Mouse (Mus musculus): ENCODE data around the gene Fbxo31. TPM values are rescaled to one million over a fixed set of nuclear protein-coding genes. Genes with fewer than 3 reads are reported as not detected.
"Not testable (repeated sequence)": the region's sequence is repeated elsewhere in the genome, so short reads cannot be mapped to it uniquely, and the experiment has no call there.

Fbxo31 gene
- 1 to 10 TPM; 2.6 to 2.8 TPM for polyA plus RNA-seq (2017; shearing (Covaris generic))

DNA sequence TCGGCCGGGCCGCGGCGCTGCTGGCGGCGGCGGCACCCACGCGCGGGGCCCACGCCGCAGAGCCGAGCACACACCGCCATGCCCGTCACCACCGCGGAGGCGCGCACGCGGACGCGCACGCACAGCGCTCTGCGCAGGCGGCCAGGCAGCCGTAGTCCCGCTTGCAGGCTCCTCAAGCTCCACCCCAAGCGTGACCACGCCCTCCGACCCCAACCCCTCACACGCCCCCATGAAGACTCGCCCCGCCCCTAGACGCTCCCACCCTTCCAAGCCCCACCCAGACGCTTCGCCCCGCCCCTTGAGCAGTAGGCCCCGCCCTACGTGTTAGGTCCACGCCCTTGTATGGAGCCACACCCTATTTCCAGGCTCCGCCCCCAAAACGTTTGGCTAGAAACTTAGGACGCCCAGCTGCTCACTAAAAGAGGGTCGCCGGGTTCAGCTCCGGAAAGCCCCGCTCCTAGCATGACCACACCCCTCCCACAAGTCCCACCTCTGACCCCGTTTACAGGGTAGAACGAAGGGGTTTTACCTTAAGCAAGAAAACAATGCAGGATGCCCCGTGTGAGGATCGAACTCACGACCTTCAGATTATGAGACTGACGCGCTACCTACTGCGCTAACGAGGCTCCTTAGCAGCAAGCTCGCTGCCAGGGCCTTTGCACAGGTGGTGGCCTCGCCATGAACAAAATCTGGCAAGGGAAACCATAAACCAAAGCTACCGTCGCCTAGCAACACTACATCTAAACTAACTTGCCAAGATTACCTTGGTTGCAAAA is at the start of gene Fbxo31:
TSS of gene Fbxo31 (minus strand) at position 131 of the 776 bp plus-strand sequence.
- peak; percentile 72 for ATAC-seq

DNA sequence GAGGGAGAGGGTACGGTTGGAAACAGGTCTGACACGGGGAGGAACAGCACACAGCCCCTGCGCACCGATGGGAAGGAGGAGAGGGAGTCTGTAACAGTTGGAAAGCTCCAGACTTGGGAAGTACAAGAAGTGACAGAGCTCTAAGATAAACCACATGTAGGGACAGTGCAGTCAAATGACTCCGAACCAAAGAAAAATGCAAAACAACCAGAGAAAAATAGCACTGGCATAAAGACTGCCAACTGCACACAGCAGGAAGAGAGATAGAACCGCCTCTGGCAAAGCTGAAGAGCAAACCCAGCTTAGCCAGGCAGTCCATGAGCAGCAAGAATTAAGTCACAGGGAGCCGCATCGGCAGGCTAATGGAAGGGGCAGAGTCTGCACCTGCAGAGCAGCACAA is 44.4 kb upstream of the Fbxo31 start:
- ATAC-seq: no peak

DNA sequence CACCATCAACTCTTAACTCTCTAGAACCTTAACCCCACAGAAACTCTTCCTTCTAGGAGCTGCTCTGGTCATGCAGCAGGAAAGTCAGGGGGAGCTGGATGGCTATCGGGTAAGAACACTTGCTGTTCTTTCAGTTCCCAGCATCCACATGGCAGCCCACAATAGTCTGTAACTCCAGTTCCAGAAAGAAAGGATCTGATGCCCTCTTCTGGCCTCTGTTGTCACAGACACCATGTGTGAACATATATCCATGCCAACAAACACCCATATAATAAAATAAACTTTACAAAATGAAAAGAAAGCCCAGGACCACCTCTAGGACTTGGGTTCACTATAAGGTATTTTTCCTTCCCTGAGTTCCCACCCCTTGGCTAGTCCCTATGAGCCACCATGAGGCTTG is 43.3 kb upstream of the Fbxo31 start:
- no peak for ATAC-seq

DNA sequence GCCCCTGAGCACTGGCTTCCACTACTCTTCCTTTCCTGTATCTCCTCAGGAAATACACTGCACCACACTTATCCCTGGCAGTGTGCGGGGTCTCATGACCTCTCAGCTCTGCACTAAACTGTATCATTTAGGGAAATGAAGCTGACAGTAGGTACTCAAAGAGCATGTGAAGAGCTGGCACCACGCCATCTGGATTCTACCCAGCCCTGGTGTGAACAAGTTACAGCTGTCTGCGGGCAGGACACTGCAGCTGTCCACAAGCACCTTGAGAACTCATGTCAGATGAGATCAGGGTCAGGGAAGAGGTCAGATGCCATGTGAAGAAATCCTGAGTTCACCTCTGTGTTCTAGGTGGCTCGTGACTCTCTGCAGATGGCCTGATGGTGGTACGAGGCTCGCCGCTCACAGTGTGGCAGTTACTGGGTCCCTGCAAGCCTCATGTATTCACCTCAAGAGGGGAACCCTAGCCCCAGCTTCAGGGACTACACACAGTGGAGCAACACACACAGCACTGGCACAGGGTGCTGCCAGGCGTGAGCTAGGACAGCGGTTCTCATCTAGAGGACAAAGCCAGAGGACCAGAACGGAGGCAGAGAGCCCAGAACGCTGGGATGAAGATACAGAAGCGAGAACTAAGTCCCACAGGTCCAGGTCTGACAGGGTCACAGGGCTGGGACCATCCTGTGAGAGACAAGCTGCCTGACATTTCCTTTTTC is 42.4 kb upstream of the Fbxo31 start:
- no peak for ATAC-seq

DNA sequence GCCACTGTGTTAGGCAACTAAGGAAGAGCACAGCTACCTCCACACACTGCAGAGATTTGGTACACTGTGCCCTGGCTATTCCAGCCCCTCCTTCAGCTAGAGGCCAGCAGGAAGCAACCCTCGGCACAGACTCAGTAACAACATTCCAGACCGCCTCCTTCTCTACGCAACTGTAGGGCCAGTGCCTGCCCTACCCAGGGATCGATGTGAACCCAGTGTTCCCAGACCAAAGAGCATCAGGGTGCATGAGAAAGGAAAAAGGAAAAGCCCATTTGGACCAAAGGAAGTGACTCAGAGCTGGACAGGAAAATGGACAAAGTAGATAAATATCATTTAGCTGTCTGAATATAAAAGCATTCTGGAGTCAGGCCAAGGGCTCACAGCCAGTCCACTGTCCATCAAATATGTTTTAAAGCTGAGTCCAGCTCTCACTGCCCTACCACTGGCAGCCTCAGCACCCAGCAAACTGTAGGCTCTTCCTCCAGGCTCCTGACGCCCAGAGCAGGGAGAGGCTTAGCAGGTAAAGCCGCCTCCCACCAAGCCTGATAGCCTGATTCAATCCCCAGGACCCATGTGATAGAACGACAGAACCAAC is 40.9 kb upstream of the Fbxo31 start:
- ATAC-seq: no peak

DNA sequence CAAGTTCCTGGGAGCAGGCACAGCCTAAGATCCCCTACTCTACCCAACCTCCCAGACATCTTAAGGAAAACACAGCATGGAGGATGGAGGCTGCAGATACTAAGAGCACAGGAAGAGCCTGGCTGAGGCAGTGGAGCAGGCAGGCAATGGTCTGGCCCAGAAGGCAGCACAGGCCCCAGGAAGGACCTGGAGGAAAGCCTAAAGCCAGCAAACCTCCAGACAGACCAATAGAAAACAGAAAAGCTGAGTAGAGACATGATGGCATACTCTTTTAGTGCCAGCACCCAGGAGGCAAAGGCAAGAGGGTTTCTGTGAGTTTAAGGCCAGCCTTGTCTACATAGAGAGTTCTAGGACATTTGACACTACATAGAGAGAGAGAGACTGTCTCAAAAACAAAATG is 34.8 kb upstream of the Fbxo31 start:
- no peak for ATAC-seq

DNA sequence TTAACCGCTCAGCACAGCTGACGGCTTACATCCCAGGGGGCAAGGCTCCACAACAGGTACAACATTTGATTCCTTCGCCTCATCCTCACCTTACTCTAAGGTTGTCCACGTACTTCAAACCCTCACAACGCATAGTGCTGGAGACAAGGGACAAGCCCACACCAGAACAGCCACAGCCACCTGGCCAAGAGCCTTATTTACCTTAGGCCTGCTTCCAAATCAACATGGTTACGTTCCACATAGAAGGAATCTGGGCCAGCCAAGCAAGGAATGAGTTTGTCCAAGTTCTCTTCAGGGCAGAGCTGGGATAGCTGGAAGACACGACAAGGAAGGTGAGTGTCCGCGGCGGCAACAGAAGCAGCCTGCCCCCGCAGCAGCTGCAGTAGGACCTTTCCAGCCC is 31.3 kb upstream of the Fbxo31 start:
- no peak for ATAC-seq

DNA sequence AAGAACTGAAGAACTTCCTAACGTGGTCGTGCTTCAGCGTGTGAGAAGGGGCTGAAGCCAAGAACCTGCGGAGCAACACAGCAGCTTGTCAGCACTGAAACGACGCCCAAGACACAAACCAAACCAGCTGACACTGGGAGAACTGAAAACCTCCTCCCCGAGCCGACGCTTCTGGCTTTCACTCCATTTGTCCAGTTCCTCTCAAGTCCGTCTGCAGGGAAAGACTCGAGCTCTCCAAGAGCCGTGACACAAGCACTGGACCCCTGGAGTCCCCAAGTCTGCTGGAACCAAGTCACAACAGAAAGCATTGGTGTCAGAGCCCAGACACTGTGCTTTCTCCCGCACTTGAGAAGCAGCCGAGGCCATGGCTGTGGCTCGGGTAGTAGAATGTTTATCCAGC is 30.6 kb upstream of the Fbxo31 start:
- no peak for ATAC-seq

DNA sequence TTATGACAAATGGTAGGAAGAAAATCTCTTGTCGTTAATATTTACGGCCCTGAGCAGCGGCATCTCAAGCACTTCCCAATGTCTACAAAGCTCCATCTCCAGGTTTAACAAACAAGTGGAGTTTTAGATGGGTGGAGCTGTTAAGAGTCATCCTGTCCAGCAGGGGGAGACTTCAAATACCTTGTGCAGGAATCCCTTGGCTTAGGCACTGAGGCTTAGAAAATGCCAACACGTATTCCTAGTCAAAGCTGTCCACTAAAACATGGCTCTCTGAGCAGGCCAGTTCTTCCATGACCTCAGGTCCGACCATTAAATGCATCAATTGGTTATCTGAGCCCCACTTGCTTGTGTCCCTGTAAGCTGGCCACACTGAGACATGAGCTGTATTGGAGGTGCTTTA is 29.1 kb upstream of the Fbxo31 start:
- ATAC-seq: no peak

DNA sequence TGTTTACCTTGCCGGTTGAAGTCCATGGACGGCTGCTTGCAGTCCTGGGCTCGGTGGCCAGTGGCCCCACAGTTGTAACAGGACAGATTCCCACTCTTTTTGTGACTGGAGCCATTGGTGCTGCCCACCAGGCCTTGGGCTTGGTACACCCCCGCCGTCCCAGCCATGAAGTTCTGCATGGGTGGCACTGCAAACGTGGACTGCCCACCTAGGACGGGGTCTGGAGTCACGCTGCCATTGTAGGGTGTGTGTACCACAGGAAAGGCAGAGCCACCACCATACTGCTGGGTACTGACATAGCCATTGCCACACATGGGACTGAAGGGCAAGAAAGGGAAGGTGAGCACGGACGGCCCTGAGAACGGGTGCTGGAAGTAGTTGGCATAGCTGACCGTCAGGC is 25.2 kb upstream of the Fbxo31 start:
- no peak for ATAC-seq

DNA sequence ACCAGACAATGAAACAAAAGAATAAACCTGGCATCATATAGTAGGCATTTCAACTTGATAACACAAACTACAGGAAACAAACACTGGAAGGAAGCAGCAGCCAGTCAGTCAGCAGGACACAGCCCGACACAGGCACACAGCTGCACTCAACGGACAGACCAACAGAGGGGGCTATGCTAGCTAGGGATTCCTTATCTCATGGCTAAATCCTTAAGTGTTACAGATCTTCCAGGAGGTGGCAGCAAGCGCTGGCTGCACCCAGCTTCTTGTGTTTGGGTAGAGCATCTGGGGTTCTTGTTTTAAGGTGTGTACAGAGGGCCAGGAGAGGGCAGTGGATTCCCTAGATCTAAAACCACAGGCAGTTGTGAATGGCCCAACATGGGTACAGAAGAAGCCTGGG is 24.3 kb upstream of the Fbxo31 start:
- peak; percentile 40 for ATAC-seq

DNA sequence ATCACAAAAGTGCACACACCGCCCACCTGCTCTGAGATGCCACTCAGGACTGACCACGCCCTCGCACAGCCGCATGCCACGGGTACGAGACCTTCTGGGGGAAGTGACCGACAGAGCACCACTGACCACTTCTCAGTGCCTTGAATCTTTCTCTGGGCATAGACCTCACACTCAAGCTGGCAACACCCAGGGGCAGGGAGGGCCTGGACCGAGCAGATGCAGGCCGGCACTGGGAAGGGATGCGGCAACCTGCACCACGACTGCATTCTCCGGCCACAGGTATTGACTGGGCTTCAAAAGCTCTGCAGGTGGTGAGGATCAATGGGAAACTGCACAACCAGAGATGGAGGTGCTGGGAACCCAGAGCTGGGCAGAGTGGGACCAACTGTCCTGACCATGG is 23.8 kb upstream of the Fbxo31 start:
- ATAC-seq: no peak

DNA sequence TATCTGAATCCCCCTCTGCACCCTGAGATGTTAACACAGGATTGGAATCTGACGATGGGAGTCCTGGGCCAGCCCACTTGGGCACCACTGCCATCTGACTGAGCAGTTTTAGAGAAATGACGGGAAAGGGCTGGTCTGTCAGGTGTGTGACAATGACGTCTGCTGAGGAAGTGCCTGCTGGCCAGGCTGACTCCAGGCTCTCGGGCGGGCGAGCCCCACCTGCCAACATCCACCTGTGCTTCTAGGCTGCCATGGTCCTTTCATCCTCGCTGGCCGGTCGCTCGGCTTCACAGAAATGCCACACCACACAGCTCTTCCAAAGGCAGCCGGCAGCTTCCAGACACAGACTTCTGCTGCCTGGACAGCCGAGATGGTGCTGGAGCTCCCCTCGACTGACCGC is 21.2 kb upstream of the Fbxo31 start:
- no peak for ATAC-seq

DNA sequence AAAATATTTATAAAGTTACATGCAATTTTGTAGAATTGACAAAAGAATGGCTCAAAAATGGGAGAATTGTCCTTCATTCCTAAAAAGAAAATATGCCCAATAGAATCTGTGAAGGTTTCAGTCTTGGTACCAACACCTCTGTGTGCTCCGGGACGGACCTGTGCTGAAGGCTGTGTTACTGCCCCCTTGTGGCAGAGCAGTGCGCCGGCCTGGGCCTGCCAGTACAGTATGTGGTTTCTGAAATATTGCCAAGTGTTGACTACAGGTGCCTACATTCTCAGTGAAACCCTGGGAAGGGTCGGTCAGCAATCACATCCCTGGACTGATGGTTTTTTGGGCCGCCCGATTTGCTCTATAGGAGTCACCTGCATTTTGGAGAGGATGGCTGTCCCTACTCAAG is 20.3 kb upstream of the Fbxo31 start:
- peak; percentile 82 for ATAC-seq

DNA sequence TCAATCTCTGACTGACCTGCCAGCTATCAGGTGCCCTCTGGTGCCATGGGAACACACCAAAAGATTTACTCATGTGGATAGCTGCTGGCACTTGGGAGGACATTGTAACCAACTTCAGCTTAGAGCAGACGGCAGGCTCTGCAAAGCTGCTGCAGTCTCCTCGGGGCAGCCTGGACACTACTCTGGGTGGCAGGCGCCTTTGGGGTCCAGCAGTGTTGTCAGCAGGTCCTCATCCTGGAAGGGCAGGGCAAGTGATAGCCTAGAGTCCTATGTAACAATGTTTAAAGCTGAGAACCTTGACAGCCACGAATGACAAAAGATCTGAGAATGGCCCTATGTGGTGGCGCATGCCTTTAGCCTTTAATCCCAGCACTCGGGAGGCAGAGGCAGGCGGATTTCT is 19.6 kb upstream of the Fbxo31 start:
- ATAC-seq: no peak

DNA sequence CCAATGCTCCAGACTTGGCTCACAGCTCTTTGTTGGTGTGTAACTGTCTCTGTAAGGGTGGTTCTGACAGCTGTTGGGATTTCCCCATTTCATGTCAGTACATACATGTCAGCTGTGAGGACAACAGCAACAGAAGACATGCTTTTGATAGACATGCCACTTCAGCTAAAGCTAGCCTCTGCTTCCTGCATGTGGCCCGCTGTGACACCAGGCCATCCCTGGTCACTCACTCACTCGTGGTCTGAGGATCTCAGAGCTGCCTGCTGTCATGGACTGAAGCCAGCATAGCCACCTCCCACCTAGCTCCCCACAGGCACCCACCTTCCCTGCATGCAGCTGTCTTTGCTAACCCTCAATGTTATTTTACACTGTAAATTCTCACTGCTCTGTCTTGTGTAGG is 18.9 kb upstream of the Fbxo31 start:
- ATAC-seq: not testable (repeated sequence)

DNA sequence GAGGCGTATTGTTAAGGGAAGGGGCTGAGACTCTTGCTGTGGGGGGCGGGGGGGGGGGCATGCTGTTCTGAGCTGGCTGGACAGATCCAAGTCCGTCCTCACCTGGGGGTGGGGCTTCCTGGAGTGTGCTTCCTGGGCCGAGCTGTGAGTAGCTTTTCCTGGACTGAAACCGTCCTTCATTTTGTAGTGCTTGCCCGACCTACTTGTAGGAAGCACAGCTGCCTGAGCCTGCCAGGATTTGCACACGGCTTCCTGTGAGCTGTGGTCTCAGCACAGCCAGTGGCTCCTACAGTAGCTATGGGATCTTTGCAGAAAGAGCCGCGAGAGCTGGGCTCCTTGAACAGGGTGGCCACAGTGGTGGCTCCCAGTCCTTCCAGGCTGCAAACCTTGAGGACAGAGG is 15.4 kb upstream of the Fbxo31 start:
- ATAC-seq: no peak

DNA sequence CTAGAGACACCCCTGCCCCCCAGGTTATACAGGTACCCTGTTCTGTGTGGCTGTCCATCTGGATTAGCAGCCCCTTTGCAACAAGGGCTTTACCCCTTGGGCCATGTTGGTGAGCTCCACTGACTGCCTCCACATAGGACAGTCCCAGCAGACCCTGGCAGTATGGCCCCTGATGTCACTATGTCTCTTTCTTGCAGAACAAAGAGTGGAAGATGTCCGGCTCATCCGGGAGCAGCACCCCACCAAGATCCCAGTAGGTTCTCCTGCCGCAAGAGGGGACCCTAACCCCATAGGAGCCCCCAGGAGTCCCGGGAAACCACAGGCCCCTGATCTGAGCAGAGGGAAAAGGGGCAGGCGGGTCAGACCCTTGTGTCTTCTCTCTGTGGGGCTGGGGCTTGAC is 14.7 kb upstream of the Fbxo31 start:
- no peak for ATAC-seq

DNA sequence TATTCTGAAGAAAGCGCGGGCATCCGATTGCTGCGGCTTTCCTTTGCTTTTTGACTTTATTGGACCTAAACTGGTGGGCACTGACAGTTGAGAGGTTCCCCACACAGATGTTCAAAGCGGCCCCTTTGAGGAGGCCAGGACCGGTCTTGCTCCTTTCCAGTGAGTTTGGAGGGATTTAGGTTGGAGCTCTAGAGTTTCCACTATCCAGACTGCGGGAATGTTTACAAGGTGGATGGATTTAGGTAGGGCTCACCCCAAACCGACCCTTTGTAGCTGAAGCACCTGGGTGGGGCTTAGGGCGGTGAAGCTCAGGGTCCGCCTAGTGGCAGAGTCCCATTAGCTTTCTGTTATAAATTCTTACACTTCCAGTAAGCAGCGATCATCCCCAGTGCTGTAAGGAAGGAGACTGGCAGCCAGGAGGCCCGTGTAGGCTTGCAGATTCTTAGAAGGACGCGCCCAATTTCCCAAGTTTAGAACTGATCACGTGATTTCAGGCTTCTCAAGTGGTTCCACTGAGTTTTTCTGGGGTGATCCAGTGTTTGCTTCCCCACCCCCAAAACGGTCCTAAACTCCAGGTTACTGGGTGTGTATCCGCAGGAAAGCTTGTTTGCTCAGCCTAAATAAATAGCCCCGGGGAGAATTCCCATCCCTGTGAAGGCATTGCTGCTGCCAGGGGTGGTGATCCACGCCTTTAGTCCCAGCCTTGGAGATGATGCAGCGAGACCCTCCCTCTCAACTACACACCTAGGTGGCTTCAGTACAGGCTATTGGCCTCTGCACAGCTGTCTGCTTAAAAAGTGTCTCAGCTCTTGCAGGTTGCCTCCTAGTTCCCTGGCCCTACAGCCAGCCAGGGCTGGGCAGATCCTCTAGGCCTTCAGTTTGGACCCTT is 12.8 kb upstream of the Fbxo31 start:
- ATAC-seq: peak; percentile 40

DNA sequence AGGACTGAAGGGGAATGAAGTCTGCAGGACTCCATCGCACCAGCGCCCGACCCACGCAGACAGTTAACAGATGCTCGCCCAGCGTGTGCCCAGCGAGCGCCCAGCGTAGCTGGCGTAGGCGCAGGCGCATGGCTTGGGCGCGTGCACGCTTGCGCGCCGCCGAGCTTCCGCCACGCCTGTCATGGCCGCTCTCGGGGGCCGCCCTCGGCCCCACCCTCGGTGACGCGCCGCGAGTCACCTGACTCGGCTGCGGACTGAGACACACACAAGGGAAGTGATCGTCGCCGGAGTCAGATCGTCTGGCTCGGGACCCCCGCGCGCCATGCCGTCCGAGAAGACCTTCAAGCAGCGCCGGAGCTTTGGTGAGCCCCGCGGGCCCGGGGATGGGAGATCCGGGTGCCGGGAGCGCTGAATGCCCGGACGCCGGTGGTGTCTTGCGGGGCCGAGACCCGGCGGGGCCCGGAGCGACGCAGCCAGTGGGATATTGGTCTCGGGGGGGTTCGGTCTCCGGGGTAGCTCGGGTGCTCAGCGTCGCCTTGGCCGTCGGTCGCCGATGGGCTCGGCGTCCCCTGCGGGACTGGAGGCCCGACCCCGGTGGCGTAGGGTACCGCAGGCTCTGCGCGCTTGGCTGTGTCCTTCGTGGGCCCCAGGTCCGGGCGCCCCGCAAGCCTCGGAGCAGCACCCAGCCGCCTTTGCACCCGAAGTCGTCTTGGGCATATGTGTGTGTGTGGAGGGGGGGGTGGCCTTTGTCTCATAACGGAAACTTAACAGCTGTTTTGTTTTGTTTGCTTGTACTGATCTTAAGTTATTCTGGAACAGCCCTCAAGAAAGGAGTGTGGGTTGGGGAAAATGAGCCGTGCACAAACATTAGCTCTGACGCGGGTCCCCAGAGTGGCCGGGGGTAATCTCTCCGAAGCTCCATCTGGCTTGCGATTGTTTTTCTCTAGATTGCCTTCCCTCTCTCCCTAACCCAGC is 11.9 kb upstream of the Fbxo31 start, which contains the start of gene Map1lc3b:
TSS of gene Map1lc3b (plus strand) at position 159 of the 975 bp plus-strand sequence.
- peak; percentile 70 for ATAC-seq

DNA sequence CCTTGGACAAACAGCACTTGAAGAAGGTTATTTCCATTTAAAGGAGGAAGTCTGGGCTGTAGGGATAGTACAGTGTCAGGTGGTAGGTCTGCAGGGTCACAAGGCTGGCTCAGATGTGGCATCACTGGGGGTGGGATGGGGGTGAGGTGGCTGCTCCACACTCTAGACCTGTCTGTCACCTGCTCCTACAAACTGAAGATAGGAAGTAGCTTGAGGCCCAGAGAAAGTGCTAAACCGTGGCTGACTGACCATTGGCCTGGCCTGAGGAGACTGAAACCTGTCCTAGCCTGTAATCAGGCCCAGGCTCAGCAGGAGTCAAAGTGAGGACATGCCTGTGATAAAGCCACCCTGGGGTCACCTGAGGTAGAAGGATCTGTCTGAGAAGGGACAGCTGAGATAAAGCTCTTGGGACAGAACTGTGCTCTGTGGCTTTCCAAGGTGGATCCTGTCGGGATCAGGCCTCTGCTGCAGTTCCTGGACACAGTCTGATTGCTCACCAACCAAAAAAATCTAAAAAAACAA is 10.7 kb upstream of the Fbxo31 start:
- ATAC-seq: no peak

All from CD4-positive, CD25-positive, alpha-beta regulatory T cell, adult 4 months (primary cell).